Mouse (Mus musculus) spleen, adult 2 months (tissue): ENCODE data around the gene Gm10401.

Source experiments
- CTCF ChIP-seq: fragments of 200-500 bp; IDR thresholded peaks from 2 replicates; pipeline ENCODE4 v1.5.1; 2011; ENCODE audit warnings: mild to moderate bottlenecking, inconsistent platforms; ENCODE audit not compliant: insufficient read depth, insufficient read length, insufficient replicate concordance; ENCODE audit errors: extremely low read depth
- POLR2A ChIP-seq: fragments of 200-500 bp; IDR thresholded peaks from 2 replicates; pipeline ENCODE4 v1.6.1; 2011; ENCODE audit warnings: low read depth, low read length, inconsistent platforms

DNA sequence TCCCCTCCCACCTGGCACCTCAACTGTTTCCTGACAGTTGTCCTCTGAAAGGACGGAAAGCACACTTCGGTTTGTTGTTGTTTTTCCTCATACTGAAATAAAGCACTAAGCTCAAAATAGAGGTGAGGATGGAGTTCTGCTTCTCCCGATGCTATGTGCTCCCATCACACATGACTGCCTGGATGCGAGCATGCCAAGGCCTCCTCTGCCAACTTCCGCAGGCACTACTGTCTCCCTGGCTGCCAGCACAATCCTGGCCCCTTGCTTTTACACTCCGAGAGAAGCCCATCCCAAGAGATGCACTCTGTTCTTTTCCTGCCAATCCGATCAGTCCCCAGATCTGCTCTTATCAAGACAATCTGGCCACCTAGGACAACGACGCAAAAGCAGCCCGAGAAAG is 45.5 kb upstream of the Gm10401 start:
- no peak for TF ChIP-seq CTCF
- no peak for TF ChIP-seq POLR2A
